In genomic region chr1:156037144-156037583, GRCm38 (mm10) we compare ENCODE assay signal across 8 mouse cellular contexts. TPM values are rescaled to one million over a fixed set of nuclear protein-coding genes. Genes with fewer than 3 reads are reported as not detected.
DNase-seq lines count a peak whose midpoint lies in the region; ATAC-seq lines count a peak whose summit lies in the region.

No protein-coding gene starts in this region.

- no peaks in the 10 kb centered on the region for H3K9me3 ChIP-seq in midbrain, embryonic 11.5 days (ENCODE audit: control insufficient read depth, low read length)
- no peaks in the 10 kb centered on the region for H3K9me3 ChIP-seq in midbrain, embryonic 14.5 days (ENCODE audit: control insufficient read depth, low read length)
- no peaks in the 10 kb centered on the region for H3K9me3 ChIP-seq in kidney, embryonic 15.5 days (replicated peaks)

- ATAC-seq in midbrain, embryonic 11.5 days (ENCODE audit: low FRiP score), result no peak
- ATAC-seq in midbrain, embryonic 14.5 days (ENCODE audit: low FRiP score, low TSS enrichment), result no peak
- no peak for ATAC-seq in kidney, embryonic 15.5 days (replicated peaks; ENCODE audit: low FRiP score)

- H3K4me3 ChIP-seq in midbrain, embryonic 11.5 days (ENCODE audit: low read depth, low read length), result no peak overlapping the region
- H3K4me3 ChIP-seq in midbrain, embryonic 14.5 days (replicated peaks; ENCODE audit: low read depth, low read length), result no peak overlapping the region
- peak overlapping the region; percentile 12; the same call in 1 of the 2 replicates for H3K4me3 ChIP-seq in kidney, embryonic 15.5 days (replicated peaks)

- H3K27me3 ChIP-seq in midbrain, embryonic 11.5 days (ENCODE audit: control insufficient read depth, insufficient read depth, low read length), result no peaks in the 10 kb centered on the region
- no peaks in the 10 kb centered on the region for H3K27me3 ChIP-seq in midbrain, embryonic 14.5 days (ENCODE audit: control insufficient read depth, insufficient read depth, low read length)
- no peaks in the 10 kb centered on the region for H3K27me3 ChIP-seq in kidney, embryonic 15.5 days

- peaks cover 7% of the 10 kb centered on the region for H3K36me3 ChIP-seq in midbrain, embryonic 11.5 days (ENCODE audit: control insufficient read depth, insufficient read depth, low read length)
- peaks cover 15% of the 10 kb centered on the region for H3K36me3 ChIP-seq in midbrain, embryonic 14.5 days (ENCODE audit: control insufficient read depth, insufficient read depth, low read length)
- peaks cover 19% of the 10 kb centered on the region for H3K36me3 ChIP-seq in kidney, embryonic 15.5 days

- peak overlapping the region; percentile 19; the same call in 1 of the 2 replicates for H3K4me2 ChIP-seq in midbrain, embryonic 11.5 days
- no peak overlapping the region for H3K4me2 ChIP-seq in midbrain, embryonic 14.5 days (ENCODE audit: low read length)
- H3K4me2 ChIP-seq in kidney, embryonic 15.5 days, result peak overlapping the region; percentile 66

- no peak overlapping the region for H3K9ac ChIP-seq in midbrain, embryonic 11.5 days (ENCODE audit: low read length)
- H3K9ac ChIP-seq in midbrain, embryonic 14.5 days (replicated peaks; ENCODE audit: low read length), result no peak overlapping the region; the same call in 1 of the 2 replicates
- 0 out of 2 replicates have a peak overlapping the region, but pooled peaks have one; percentile 10 for H3K9ac ChIP-seq in kidney, embryonic 15.5 days

- peaks cover 13% of the 10 kb centered on the region for H3K4me1 ChIP-seq in midbrain, embryonic 11.5 days (ENCODE audit: control insufficient read depth, insufficient read depth, low read length)
- peaks cover 16% of the 10 kb centered on the region for H3K4me1 ChIP-seq in midbrain, embryonic 14.5 days (ENCODE audit: control insufficient read depth, insufficient read depth, low read length)
- peaks cover 30% of the 10 kb centered on the region for H3K4me1 ChIP-seq in kidney, embryonic 15.5 days

- WGBS in midbrain, embryonic 11.5 days, result 68% methylated on average over 5 of the region's 5 CpGs
- WGBS in midbrain, embryonic 14.5 days, result 66% methylated on average over 5 of the region's 5 CpGs
- 49% methylated on average over 5 of the region's 5 CpGs for whole genome bisulfite sequencing in kidney, embryonic 15.5 days

- H3K27ac ChIP-seq in midbrain, embryonic 11.5 days (ENCODE audit: low read depth, low read length), result no peak overlapping the region
- H3K27ac ChIP-seq in midbrain, embryonic 14.5 days (replicated peaks; ENCODE audit: low read depth, low read length), result no peak overlapping the region
- H3K27ac ChIP-seq in kidney, embryonic 15.5 days, result 0 out of 2 replicates have a peak overlapping the region, but pooled peaks have one; percentile 54

- no peak for DNase-seq in midbrain, embryonic 11.5 days (ENCODE audit: low spot score, missing footprints)
- no peak for DNase-seq in midbrain, embryonic 14.5 days
- DNase-seq in adrenal gland, adult 8-10 months, result peak; percentile 35
- DNase-seq in heart, adult 18-20 months, result peak; percentile 62 to 76
- DNase-seq in lung, postnatal 25 days (ENCODE audit: low spot score), result peak; percentile 39
- DNase-seq in thymus, postnatal 14 days, result peak; percentile 41
- DNase-seq in left cerebral cortex, adult 9 months (ENCODE audit: low spot score in 2 of 2), result no peak

RNA-seq across cellular contexts. Expression of gene Tor1aip1, which starts 0.9 kb away (rescaled TPM):
- polyA plus RNA-seq in midbrain, embryonic 11.5 days (2014; fragmentation: Nextera tagmentation; extraction: Ambion mirVana), result 35.3 and 37.8 TPM in 2 replicates
- 19.0 and 21.5 TPM in 2 replicates for polyA plus RNA-seq in midbrain, embryonic 14.5 days (2014; fragmentation: Nextera tagmentation; extraction: Ambion mirVana)
- 100 to 1,000 TPM in 3 of 4 experiments, 10 to 100 TPM in 1; 100.0 to 113 (median 106) TPM for total RNA-seq in adrenal gland, adult 8-10 months (2022)
- 10 to 100 TPM; 87.1 to 94.0 TPM for total RNA-seq in heart, adult 18-20 months (2021)
- 41.4 and 45.8 TPM in 2 replicates for polyA plus RNA-seq in kidney, embryonic 15.5 days (2015; fragmentation: Nextera tagmentation; extraction: Ambion mirVana)

RNA-seq across cellular contexts. Expression of gene Tor1aip2, which starts 2.0 kb away (rescaled TPM):
- polyA plus RNA-seq in midbrain, embryonic 11.5 days (2014; fragmentation: Nextera tagmentation; extraction: Ambion mirVana), result 115 and 131 TPM in 2 replicates
- 64.8 and 78.1 TPM in 2 replicates for polyA plus RNA-seq in midbrain, embryonic 14.5 days (2014; fragmentation: Nextera tagmentation; extraction: Ambion mirVana)
- total RNA-seq in adrenal gland, adult 8-10 months (2022), result 100 to 1,000 TPM; 116 to 149 (median 129) TPM
- total RNA-seq in heart, adult 18-20 months (2021), result 10 to 100 TPM; 39.4 to 42.6 TPM
- polyA plus RNA-seq in kidney, embryonic 15.5 days (2015; fragmentation: Nextera tagmentation; extraction: Ambion mirVana), result 112 and 114 TPM in 2 replicates

Comparison
In these comparisons a context has a peak if more than half of its experiments do, and no peak if none do; other contexts are left out.
1. DNase-seq: peak in adrenal gland, adult 8-10 months (single experiment), heart, adult 18-20 months (2 of 2), lung, postnatal 25 days (single experiment) and thymus, postnatal 14 days (single experiment); none in midbrain, embryonic 11.5 days (single experiment), midbrain, embryonic 14.5 days (single experiment) and left cerebral cortex, adult 9 months (0 of 2).